20 mouse cellular contexts compared by ENCODE assay signal in the genomic region with DNA sequence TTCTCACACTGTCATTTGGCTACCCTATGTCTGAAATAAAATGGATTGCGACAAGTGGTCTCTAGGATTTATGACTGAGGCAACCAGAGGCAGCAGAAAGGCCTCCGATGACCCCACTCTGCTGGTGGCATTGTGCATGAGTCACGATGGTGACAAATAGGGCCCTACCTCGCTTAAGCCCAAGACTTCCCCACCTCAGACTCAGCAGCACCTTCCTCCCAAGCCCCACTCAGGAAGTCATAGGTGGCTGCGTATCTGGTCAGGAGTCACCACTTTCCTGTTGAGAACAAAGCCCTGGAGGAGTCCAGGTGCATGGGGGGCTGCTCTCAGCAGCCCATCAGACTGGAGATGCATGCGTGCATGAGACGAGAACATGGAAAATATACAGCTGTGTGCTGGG. TPM values are rescaled to one million over a fixed set of nuclear protein-coding genes. Genes with fewer than 3 reads are reported as not detected.
DNase-seq lines count a peak whose midpoint lies in the region; ATAC-seq lines count a peak whose summit lies in the region.
"Had no signal": no experiment of that assay in that cellular context is flagged by ENCODE, and none has a peak within 500 bp of the region (broad histone marks: within the 10 kb centered on the region; RNA-seq: fewer than 3 reads in every experiment).

No protein-coding gene starts in this region.

- 88% methylated on average over 7 of the region's 7 CpGs for WGBS in intestine, embryonic 15.5 days
- 86% methylated on average over 7 of the region's 7 CpGs for WGBS in liver, embryonic 11.5 days

- H3K9me3 ChIP-seq in intestine, embryonic 15.5 days: no peaks in the 10 kb centered on the region
- no peaks in the 10 kb centered on the region for H3K9me3 ChIP-seq in liver, embryonic 11.5 days (ENCODE audit: control insufficient read depth, low read length)
- H3K9me3 ChIP-seq: embryonic facial prominence, embryonic 15.5 days; hindbrain, embryonic 12.5 days; kidney, embryonic 15.5 days; lung, embryonic 15.5 days; midbrain, embryonic 15.5 days; neural tube, embryonic 13.5 days had no signal

- ATAC-seq in intestine, embryonic 15.5 days: no peak
- ATAC-seq in liver, embryonic 11.5 days (replicated peaks; ENCODE audit: low FRiP score): no peak
- ATAC-seq: midbrain, embryonic 15.5 days had no signal

- H3K4me3 ChIP-seq in intestine, embryonic 15.5 days (replicated peaks): no peak overlapping the region
- no peak overlapping the region for H3K4me3 ChIP-seq in liver, embryonic 11.5 days (ENCODE audit: low read depth, low read length)
- H3K4me3 ChIP-seq: embryonic facial prominence, embryonic 15.5 days; hindbrain, embryonic 12.5 days; kidney, embryonic 15.5 days; lung, embryonic 15.5 days; midbrain, embryonic 15.5 days; neural tube, embryonic 13.5 days had no signal

- H3K27ac ChIP-seq in intestine, embryonic 15.5 days: no peak overlapping the region
- H3K27ac ChIP-seq in liver, embryonic 11.5 days (ENCODE audit: low read depth, low read length): no peak overlapping the region
- H3K27ac ChIP-seq: embryonic facial prominence, embryonic 15.5 days; hindbrain, embryonic 12.5 days; kidney, embryonic 15.5 days; lung, embryonic 15.5 days; midbrain, embryonic 15.5 days; neural tube, embryonic 13.5 days; stomach, postnatal 0 days had no signal

- H3K4me1 ChIP-seq in intestine, embryonic 15.5 days (replicated peaks): peaks cover 11% of the 10 kb centered on the region; the same call in 1 of the 2 replicates
- peaks cover 3% of the 10 kb centered on the region; the same call in 1 of the 2 replicates for H3K4me1 ChIP-seq in liver, embryonic 11.5 days (replicated peaks; ENCODE audit: control insufficient read depth, insufficient read depth, low read length)
- H3K4me1 ChIP-seq: hindbrain, embryonic 12.5 days; midbrain, embryonic 15.5 days had no signal

- no peaks in the 10 kb centered on the region for H3K27me3 ChIP-seq in intestine, embryonic 15.5 days (replicated peaks)
- peaks cover 5% of the 10 kb centered on the region; the same call in 1 of the 2 replicates for H3K27me3 ChIP-seq in liver, embryonic 11.5 days (replicated peaks; ENCODE audit: control insufficient read depth, insufficient read depth, low read length)
- H3K27me3 ChIP-seq: embryonic facial prominence, embryonic 15.5 days; kidney, embryonic 15.5 days; lung, embryonic 15.5 days; midbrain, embryonic 15.5 days had no signal

- no peaks in the 10 kb centered on the region for H3K36me3 ChIP-seq in intestine, embryonic 15.5 days
- no peaks in the 10 kb centered on the region for H3K36me3 ChIP-seq in liver, embryonic 11.5 days (ENCODE audit: control insufficient read depth, insufficient read depth, low read length)
- H3K36me3 ChIP-seq: embryonic facial prominence, embryonic 15.5 days; hindbrain, embryonic 12.5 days; kidney, embryonic 15.5 days; lung, embryonic 15.5 days; midbrain, embryonic 15.5 days; neural tube, embryonic 13.5 days had no signal

- peak; percentile 48 to 51 for DNase-seq in spleen, postnatal 36 days (ENCODE audit: low spot score in 2 of 2)
- DNase-seq in spleen, postnatal 10 days (ENCODE audit: low spot score in 2 of 2): no peak
- peak; percentile 54 for DNase-seq in T-cell, adult 2 months (ENCODE audit: low spot score)
- peak; percentile 56 for DNase-seq in naive thymus-derived CD4-positive, alpha-beta T cell, adult 2 months (ENCODE audit: low read depth)
- DNase-seq in thymus, postnatal 36 days: peak; percentile 56 to 73
- DNase-seq in kidney, adult 18-20 months: no peak
- DNase-seq in liver, embryonic 11.5 days (ENCODE audit: low spot score): no peak
- DNase-seq: adrenal gland, postnatal 36 days; cerebellum, adult 2 months; gastrocnemius, postnatal 14 days; heart, postnatal 10 days; left cerebral cortex, postnatal 4 days had no signal

- H3K4me2 ChIP-seq in intestine, embryonic 15.5 days (replicated peaks): no peak overlapping the region
- H3K4me2 ChIP-seq in liver, embryonic 11.5 days: no peak overlapping the region
- H3K4me2 ChIP-seq: embryonic facial prominence, embryonic 15.5 days; hindbrain, embryonic 12.5 days; kidney, embryonic 15.5 days; lung, embryonic 15.5 days; midbrain, embryonic 15.5 days; neural tube, embryonic 13.5 days had no signal

- no peak overlapping the region for H3K9ac ChIP-seq in intestine, embryonic 15.5 days
- H3K9ac ChIP-seq in liver, embryonic 11.5 days (ENCODE audit: low read depth, low read length): no peak overlapping the region
- H3K9ac ChIP-seq: embryonic facial prominence, embryonic 15.5 days; hindbrain, embryonic 12.5 days; kidney, embryonic 15.5 days; lung, embryonic 15.5 days; midbrain, embryonic 15.5 days; neural tube, embryonic 13.5 days had no signal

RNA-seq across cellular contexts. Expression of a gene that starts 3.0 kb away (rescaled TPM):
- 2.5 TPM in 2 replicates for polyA plus RNA-seq in intestine, embryonic 15.5 days (2015; fragmentation: Nextera tagmentation; extraction: Ambion mirVana)
- 0.38 TPM in 2 replicates for polyA plus RNA-seq in liver, embryonic 11.5 days (2014; fragmentation: Nextera tagmentation; extraction: Ambion mirVana)

RNA-seq across cellular contexts. Expression of a gene that starts 44.8 kb away (rescaled TPM):
- 8.0 TPM in 2 replicates for polyA plus RNA-seq in intestine, embryonic 15.5 days (2015; fragmentation: Nextera tagmentation; extraction: Ambion mirVana)
- 4.5 and 5.2 TPM in 2 replicates for polyA plus RNA-seq in liver, embryonic 11.5 days (2014; fragmentation: Nextera tagmentation; extraction: Ambion mirVana)

Comparison
In these comparisons a context has a peak if more than half of its experiments do, and no peak if none do; other contexts are left out.
1. DNase-seq: peak in spleen, postnatal 36 days (2 of 2), T-cell, adult 2 months (single experiment), naive thymus-derived CD4-positive, alpha-beta T cell, adult 2 months (single experiment) and thymus, postnatal 36 days (2 of 2); none in spleen, postnatal 10 days (0 of 2), kidney, adult 18-20 months (single experiment) and liver, embryonic 11.5 days (single experiment).